Mouse (Mus musculus) heart, adult 2 months (tissue): ENCODE results near the gene Gpr137c. TPM values are rescaled to one million over a fixed set of nuclear protein-coding genes. Genes with fewer than 3 reads are reported as not detected.

Experiments used
- DNase-seq, 2 experiments: peaks; one replicate each; pipeline ENCODE4 v3.0.0; 2021
- H3K27ac ChIP-seq: fragments of 200-600 bp; 2 replicates; pipeline ENCODE4 v1.8.1; 2022
- H3K27me3 ChIP-seq: fragments of 200-500 bp; 2 replicates; pipeline ENCODE4 v1.6.1; 2012; ENCODE audit warnings: mild to moderate bottlenecking, low read length, inconsistent platforms, mixed read lengths; ENCODE audit not compliant: control insufficient read depth, insufficient read depth
- H3K36me3 ChIP-seq: fragments of 200-500 bp; 2 replicates; pipeline ENCODE4 v1.6.1; 2012; ENCODE audit warnings: low read length, inconsistent platforms; ENCODE audit not compliant: control insufficient read depth, insufficient read depth
- H3K4me1 ChIP-seq: fragments of 200-500 bp; 2 replicates; pipeline ENCODE4 v1.6.1; 2011; ENCODE audit warnings: low read length; ENCODE audit not compliant: control insufficient read depth, insufficient read depth
- H3K4me3 ChIP-seq: fragments of 200-600 bp; 2 replicates; pipeline ENCODE4 v1.8.1; 2022
- H3K79me2 ChIP-seq: fragments of 200-500 bp; replicated peaks from 2 replicates; pipeline ENCODE4 v1.6.1; 2012; ENCODE audit warnings: mild to moderate bottlenecking, inconsistent platforms, low read length, moderate library complexity, mixed read lengths; ENCODE audit not compliant: control insufficient read depth, insufficient read depth
- H3K9ac ChIP-seq: fragments of 200-500 bp; 2 replicates; pipeline ENCODE4 v1.6.1; 2012; ENCODE audit warnings: low read depth, mild to moderate bottlenecking, control low read depth, inconsistent platforms, low read length, mixed read lengths
- CTCF ChIP-seq: fragments of 200-600 bp; IDR thresholded peaks from 2 replicates; pipeline ENCODE4 v1.8.1; 2022; ENCODE audit warnings: antibody characterized with exemption, mild to moderate bottlenecking, moderate library complexity
- EP300 ChIP-seq: fragments of 200-500 bp; IDR thresholded peaks from 2 replicates; pipeline ENCODE4 v1.6.1; 2011; ENCODE audit warnings: low read depth, low read length, control low read depth; ENCODE audit not compliant: insufficient read depth
- POLR2A ChIP-seq: fragments of 200-500 bp; IDR thresholded peaks from 2 replicates; pipeline ENCODE4 v1.6.1; 2011; ENCODE audit warnings: mild to moderate bottlenecking, low read depth, low read length, control low read depth; ENCODE audit not compliant: insufficient read depth
- WGBS: fragments of 180-500 bp; shearing (Covaris S2); methylation state at CpG from one replicate; pipeline ENCODE4 v1.1.7; 2018; 5-methylcytosine and 5-hydroxymethylcytosine counted together
- intact Hi-C: fragments of 180-260 bp; cut with DNase I; formaldehyde crosslinking; loops from one replicate; pipeline ENCODE4 v1.15.1; 2025
- polyA plus RNA-seq: library from polyadenylated mRNA; depleted of rRNA; stranded (reverse); fragments of >200 nt; gene quantifications from 2 replicates; pipeline ENCODE4 v1.2.3, GENCODE M21; 2012
- total RNA-seq, 2 experiments: library from RNA; stranded (reverse); gene quantifications; 2 replicates each; pipeline ENCODE4 v1.2.3; 2021

Gene Gpr137c
- total and polyA plus RNA-seq, 3 experiments: 2.7 to 7.3 (median 5.1) TPM

DNA sequence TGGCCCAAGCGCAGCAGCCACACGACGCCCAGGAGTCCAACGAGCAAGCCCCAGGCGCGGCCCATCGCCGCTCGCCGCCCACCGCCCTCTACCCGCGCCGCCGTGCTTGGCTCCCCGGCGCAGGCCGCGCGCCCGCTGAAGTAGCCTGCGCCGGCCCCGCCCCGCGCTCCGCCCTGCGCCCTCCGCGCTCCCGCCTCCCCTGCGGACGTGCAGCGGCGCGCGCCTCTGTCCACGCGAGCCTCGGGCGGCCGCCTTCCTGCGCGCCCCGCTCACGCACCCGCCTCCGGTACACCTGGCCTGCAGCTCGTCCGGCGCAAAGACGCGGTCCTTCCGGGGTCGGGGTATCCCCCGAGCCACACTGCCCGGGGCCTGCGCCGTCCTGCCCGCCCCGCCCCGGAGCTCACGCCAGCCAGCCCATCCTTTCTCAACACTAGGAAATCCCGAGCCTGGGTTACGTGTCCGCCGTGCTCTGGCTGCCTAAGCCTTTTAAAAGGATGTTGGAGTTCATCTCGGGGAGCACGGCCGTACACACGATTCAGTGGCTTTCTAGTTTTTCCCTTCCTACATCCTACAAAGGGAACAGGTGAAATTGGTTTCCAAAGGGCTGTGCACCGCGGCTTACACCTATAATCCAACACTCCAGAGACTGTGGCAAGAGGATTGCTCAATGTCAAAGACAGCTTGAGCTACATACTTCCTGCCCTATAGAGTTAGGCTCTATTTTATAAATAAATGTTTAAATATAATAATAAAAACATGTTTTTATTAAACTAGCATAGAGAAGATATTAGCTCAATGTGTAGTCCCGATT lies 99.1 kb downstream of the Gpr137c start, which contains the start of gene Ero1l:
Gene Ero1l (minus strand): TSS at position 346 of the 811 bp plus-strand sequence.
- Histone ChIP-seq H3K4me3 (peak within 1 kb of the TSS; percentile 91), H3K79me2 (peaks cover 4% of the 10 kb centered on the region), H3K36me3 (peaks cover 7% of the 10 kb centered on the region), H3K27ac (peak within 1 kb of the TSS; percentile 93), H3K9ac (peak within 1 kb of the TSS; percentile 85), H3K4me1 (peaks cover 2% of the 10 kb centered on the region; the same call in 1 of the 2 replicates), H3K27me3 (no peaks in the 10 kb centered on the region)
- peak; percentile 94 to 95 for DNase-seq
- no peak for TF ChIP-seq CTCF
- TF ChIP-seq POLR2A: peak; percentile 62
- intact Hi-C loops: loop anchor here (5.0 kb wide), 1 partner anchor 96 kb away; the partner anchor contains the start of gene Txndc16
- 2% methylated on average over 70 of the region's 74 CpGs for WGBS

GRCm38 (mm10) chr14:45319237-45319610 lies 99.7 kb downstream of the Gpr137c start:
- intact Hi-C loops: loop anchor here (5.0 kb wide), 1 partner anchor 97 kb away; the partner anchor contains the start of gene Txndc16
- Histone ChIP-seq H3K9ac (no peak overlapping the region), H3K79me2 (peaks cover 2% of the 10 kb centered on the region; the same call in 1 of the 2 replicates)

DNA sequence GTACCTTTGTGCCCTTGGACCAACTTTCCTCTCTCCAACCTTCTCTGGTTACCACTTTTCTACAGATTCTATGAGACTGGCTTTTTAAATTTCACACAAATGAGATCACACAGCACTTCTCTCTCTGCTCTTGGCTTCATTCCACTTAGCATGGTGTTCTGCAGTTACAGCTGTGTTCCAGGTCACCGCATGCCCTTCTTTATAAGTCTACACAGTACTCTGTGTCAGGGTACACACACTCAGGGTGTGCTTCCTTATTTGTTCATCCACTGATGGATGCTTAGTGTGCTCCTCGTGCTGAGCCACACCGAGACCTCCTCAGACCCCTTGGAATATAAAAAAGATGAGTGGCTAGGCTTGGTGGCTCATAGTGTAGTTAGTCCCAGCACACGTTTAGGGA lies 100.6 kb downstream of the Gpr137c start:
- H3K27me3 ChIP-seq: no peaks in the 10 kb centered on the region
- H3K9ac ChIP-seq: no peak overlapping the region
- H3K4me1 ChIP-seq: peaks cover 2% of the 10 kb centered on the region; the same call in 1 of the 2 replicates
- intact Hi-C loops: no loop called here
- DNase-seq: no peak
- WGBS: 82% methylated on average over 4 of the region's 4 CpGs
- H3K79me2 ChIP-seq: peaks cover 2% of the 10 kb centered on the region; the same call in 1 of the 2 replicates
- no peak overlapping the region for H3K27ac ChIP-seq
- H3K36me3 ChIP-seq: peaks cover 7% of the 10 kb centered on the region
- TF ChIP-seq CTCF (no peak), POLR2A (no peak), EP300 (no peak)
- H3K4me3 ChIP-seq: no peak overlapping the region

More at GRCm38 (mm10) chr14:45319237-45319610, 99.7 kb downstream of the Gpr137c start:
- DNase-seq: no peak
- Histone ChIP-seq H3K27ac (peak overlapping the region; percentile 93), H3K4me1 (peaks cover 2% of the 10 kb centered on the region; the same call in 1 of the 2 replicates), H3K27me3 (no peaks in the 10 kb centered on the region), H3K4me3 (no peak overlapping the region), H3K36me3 (peaks cover 7% of the 10 kb centered on the region)
- 55% methylated on average over 3 of the region's 3 CpGs for WGBS
- TF ChIP-seq CTCF (no peak), POLR2A (no peak), EP300 (no peak)

GRCm38 (mm10) chr14:45321067-45321466 lies 101.5 kb downstream of the Gpr137c start:
- Histone ChIP-seq H3K4me1 (peaks cover 2% of the 10 kb centered on the region; the same call in 1 of the 2 replicates), H3K79me2 (no peaks in the 10 kb centered on the region), H3K27me3 (no peaks in the 10 kb centered on the region), H3K9ac (no peak overlapping the region), H3K36me3 (0 out of 2 replicates have a peak, but pooled peaks cover 1% of the 10 kb centered on the region), H3K4me3 (no peak overlapping the region), H3K27ac (no peak overlapping the region)
- no peak for TF ChIP-seq CTCF
- TF ChIP-seq POLR2A: no peak
- TF ChIP-seq EP300: no peak
- 74% methylated on average over 3 of the region's 3 CpGs for WGBS
- no peak for DNase-seq
- intact Hi-C loops: no loop called here

DNA sequence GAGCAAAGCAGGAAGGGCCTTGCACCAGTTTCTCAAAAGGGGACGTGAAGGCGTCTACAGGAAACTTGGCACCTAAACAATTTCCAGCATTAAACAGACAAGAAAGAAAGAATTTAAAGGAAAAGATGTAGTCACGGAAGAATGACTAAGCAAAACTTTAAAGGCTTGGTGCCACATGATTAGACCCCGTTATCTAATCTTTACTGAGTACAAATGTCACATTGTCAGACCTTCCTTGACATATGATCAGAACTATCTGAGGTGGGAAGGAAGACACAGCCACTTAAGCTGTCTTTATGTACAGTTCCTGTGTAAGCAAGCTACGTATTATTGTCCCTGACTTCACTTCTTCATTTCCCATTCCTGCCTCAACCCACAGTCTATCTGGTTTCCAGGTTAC lies 102.1 kb downstream of the Gpr137c start:
- Histone ChIP-seq H3K27me3 (no peaks in the 10 kb centered on the region), H3K27ac (no peak overlapping the region), H3K79me2 (no peaks in the 10 kb centered on the region), H3K9ac (no peak overlapping the region), H3K4me1 (peaks cover 2% of the 10 kb centered on the region; the same call in 1 of the 2 replicates), H3K4me3 (no peak overlapping the region), H3K36me3 (0 out of 2 replicates have a peak, but pooled peaks cover 1% of the 10 kb centered on the region)
- 50% methylated on average over 5 of the region's 5 CpGs for WGBS
- intact Hi-C loops: no loop called here
- TF ChIP-seq EP300 (no peak), POLR2A (no peak)
- no peak for DNase-seq

GRCm38 (mm10) chr14:45322450-45322849 lies 102.9 kb downstream of the Gpr137c start:
- DNase-seq: no peak
- Histone ChIP-seq H3K4me1 (no peaks in the 10 kb centered on the region), H3K27ac (no peak overlapping the region), H3K4me3 (no peak overlapping the region), H3K9ac (no peak overlapping the region), H3K79me2 (no peaks in the 10 kb centered on the region), H3K27me3 (no peaks in the 10 kb centered on the region), H3K36me3 (no peaks in the 10 kb centered on the region)
- intact Hi-C loops: no loop called here
- 87% methylated on average over 2 of the region's 2 CpGs for WGBS
- TF ChIP-seq POLR2A (no peak), CTCF (no peak), EP300 (no peak)
